Mouse (Mus musculus) c-Kit-positive CD71-positive TER-119-negative erythroid progenitor cells, embryonic 14.5 days (primary cell): ENCODE data around the gene Vmn1r221.
A peak's percentile ranks its signal among the peaks of the same experiment; 100 is the strongest.
"Not testable (repeated sequence)": the region's sequence is repeated elsewhere in the genome, so short reads cannot be mapped to it uniquely, and the experiment has no call there.

ENCODE experiments used
- DNase-seq: peaks from one replicate; pipeline ENCODE4 v3.0.0-alpha.2; 2013; ENCODE audit warnings: low read depth

The Vmn1r221 gene

GRCm38 (mm10) chr13:23213827-23214226, at the start of gene Vmn1r221:
TSS of gene Vmn1r221 (plus strand) at chr13:23214127.
- not testable (repeated sequence) for DNase-seq

GRCm38 (mm10) chr13:23166471-23166870, 47.5 kb upstream of the Vmn1r221 start:
- DNase-seq = not testable (repeated sequence)

- no peak for DNase-seq
These were observed 26.1 kb upstream of the Vmn1r221 start, which contains the start of gene Vmn1r220 for GRCm38 (mm10) chr13:23187875-23188274. TSS of gene Vmn1r220 (minus strand) at chr13:23187975.

- not testable (repeated sequence) for DNase-seq
These were observed 10.0 kb upstream of the Vmn1r221 start for GRCm38 (mm10) chr13:23203885-23204284.

- DNase-seq = not testable (repeated sequence)
These were observed 21.9 kb downstream of the Vmn1r221 start, which contains the start of gene Vmn1r222 for GRCm38 (mm10) chr13:23235847-23236246. TSS of gene Vmn1r222 (minus strand) at chr13:23235947.

GRCm38 (mm10) chr13:23246834-23247233, 32.9 kb downstream of the Vmn1r221 start, which contains the start of gene Vmn1r223:
TSS of gene Vmn1r223 (plus strand) at chr13:23247134.
- DNase-seq = not testable (repeated sequence)

GRCm38 (mm10) chr13:23258546-23259048, 44.7 kb downstream of the Vmn1r221 start:
- DNase-seq = no peak

GRCm38 (mm10) chr13:23268606-23269005, 54.7 kb downstream of the Vmn1r221 start:
- not testable (repeated sequence) for DNase-seq

- not testable (repeated sequence) for DNase-seq
These were observed 55.2 kb downstream of the Vmn1r221 start for GRCm38 (mm10) chr13:23269127-23269526.

GRCm38 (mm10) chr13:23269681-23270080, 55.8 kb downstream of the Vmn1r221 start:
- DNase-seq = no peak

- DNase-seq = peak; percentile 32
These were observed 56.6 kb downstream of the Vmn1r221 start for GRCm38 (mm10) chr13:23270321-23271101.
